Mouse (Mus musculus) MEL-GATA-1-ER (cell line): ENCODE measurements around the gene Lmf2.
A peak's percentile ranks its signal among the peaks of the same experiment; 100 is the strongest.

Source experiments
- DNase-seq: peaks from one replicate; pipeline ENCODE4 v3.0.0-alpha.2; 2012; ENCODE audit warnings: low read depth; ENCODE audit errors: extremely low read depth

Gene Lmf2

DNA sequence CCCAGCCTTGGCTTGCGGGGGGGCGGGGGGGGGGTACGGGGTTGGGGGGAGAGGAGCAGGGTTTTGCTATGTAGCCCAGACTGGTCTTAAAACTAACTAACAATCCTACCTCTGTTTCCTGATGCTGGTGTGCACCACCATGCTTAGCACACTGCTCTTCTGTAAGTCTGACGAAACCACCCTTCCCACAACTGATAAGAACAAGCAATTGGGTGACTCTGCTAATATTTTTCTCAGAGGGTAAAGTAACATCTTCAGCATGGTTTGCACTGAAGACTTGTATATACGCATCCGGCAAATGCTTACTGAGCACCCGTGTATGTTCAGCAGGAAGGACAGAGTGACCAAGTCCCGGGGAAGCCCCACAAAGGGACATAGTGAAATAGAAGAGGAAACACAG lies 34.2 kb downstream of the Lmf2 start:
- peak; percentile 77 for DNase-seq

DNA sequence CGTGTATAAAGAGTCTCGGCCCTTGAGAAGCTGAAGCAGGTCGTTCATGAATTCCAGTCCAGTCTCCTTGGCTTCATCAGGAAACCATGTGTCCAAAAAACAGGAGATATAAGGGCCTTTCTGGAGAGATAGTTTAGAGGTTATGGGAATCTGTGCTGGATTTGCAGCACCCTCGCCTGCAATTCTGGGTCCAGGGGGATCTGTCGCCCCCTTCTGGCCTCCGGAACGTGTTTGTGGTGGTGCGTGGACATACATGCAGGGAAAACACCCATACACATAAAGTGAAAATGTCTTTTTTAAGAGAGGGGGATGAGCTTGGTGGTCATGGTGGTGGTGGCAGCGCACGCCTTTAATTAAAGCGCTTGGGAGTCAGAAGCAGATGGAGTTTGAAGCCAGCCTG lies 39.3 kb downstream of the Lmf2 start:
- no peak for DNase-seq

- DNase-seq: peak; percentile 80
Observed at GRCm38 (mm10) chr15:89315190-89315731, 40.2 kb downstream of the Lmf2 start, which contains the start of gene Sbf1. Gene Sbf1 (minus strand): TSS chr15:89315311.

GRCm38 (mm10) chr15:89314511-89315189 lies 40.8 kb downstream of the Lmf2 start:
- no peak for DNase-seq

GRCm38 (mm10) chr15:89314107-89314506 lies 41.4 kb downstream of the Lmf2 start:
- DNase-seq: no peak

- DNase-seq: no peak
Observed at GRCm38 (mm10) chr15:89313359-89313758, 42.1 kb downstream of the Lmf2 start.

DNA sequence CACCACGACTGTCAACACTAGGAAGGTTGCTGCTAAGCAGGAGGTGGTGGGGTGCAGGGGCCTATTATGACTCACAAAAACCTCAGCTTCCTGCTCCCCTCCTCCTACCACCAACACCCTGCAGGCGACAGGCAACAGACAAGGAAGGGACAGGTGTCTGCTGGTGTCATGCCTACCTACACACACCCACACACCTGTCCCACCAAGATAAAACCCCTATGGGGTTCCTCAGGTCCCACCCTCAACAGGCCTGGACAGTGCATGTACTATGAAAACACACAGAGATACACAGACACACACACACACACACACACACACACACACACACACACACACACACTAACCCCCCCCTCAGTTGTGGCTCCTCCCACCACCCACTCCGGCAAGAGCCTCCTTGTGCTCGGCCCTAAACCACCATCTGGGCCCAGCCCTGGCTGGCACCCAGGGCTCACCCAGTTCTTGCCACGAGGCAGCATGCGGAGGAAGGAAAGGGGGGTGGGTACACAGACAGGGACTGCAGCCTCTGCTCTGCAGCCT lies 45.4 kb downstream of the Lmf2 start:
- DNase-seq: no peak

DNA sequence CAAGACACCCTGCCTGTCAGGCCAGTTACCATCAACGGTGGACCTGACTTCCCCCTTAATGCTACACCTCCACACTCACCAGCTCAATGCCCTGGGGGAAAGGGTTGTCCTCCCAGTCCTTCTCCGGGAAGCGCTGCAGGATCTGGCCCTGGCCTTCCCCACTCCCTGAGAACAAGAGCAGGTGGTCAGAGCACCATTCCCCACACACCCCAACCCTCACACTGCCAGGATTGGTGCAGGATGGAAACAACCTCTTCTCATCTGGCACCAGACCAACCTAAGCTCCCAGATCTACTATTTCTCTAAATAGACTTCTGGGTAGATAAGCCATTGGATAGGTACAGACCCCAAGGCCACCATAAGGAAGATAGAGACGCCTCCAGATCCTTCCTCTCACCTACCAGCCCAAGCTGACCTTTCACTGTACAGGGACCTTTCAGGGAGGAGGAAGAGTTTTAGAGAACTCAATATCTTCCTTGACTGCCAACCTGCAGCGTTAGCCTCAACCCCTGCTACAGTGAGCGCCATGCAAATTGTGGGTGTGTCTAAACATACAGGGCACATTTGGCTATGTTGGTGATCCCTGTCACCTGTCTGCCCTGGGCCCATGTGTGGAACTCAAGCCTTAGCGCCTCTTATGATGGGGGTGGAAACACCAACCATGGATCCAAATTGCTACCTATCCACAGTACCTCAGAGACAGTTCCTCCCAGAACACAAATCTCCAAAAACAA lies 46.9 kb downstream of the Lmf2 start:
- no peak for DNase-seq

- no peak for DNase-seq
Observed at GRCm38 (mm10) chr15:89307461-89307860, 48.0 kb downstream of the Lmf2 start.

GRCm38 (mm10) chr15:89305966-89306365 lies 49.5 kb downstream of the Lmf2 start:
- no peak for DNase-seq
